Mouse (Mus musculus) lung, postnatal 0 days (tissue): Measurements from ENCODE around the gene Svip.

Source experiments
- CTCF ChIP-seq: IDR thresholded peaks from 2 replicates; pipeline ENCODE4 v1.5.1; 2016; ENCODE audit warnings: antibody characterized with exemption, mild to moderate bottlenecking
- EP300 ChIP-seq: IDR thresholded peaks from 2 replicates; pipeline ENCODE4 v1.6.1; 2016; ENCODE audit warnings: antibody characterized with exemption, mild to moderate bottlenecking, control low read depth

DNA sequence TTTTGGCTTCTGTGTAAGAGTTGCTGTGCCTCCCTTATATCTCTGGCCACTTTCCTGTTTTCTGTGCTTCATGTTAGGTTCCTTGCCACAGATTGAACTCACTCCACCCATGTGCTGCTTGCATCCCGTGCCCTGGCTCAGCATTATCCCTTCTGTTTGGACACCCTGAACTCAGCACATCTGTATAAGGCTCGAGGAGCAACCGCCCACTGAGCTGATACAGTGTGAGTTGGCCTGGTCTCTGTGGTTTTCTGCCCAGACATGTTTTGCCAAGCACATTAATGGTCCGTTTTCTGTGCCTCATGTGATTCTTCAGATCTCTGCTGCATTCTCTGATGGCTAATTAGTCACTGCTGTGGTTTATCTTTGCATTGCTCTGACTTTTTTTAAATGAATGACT, 38.2 kb downstream of the Svip start:
- TF ChIP-seq CTCF (no peak), EP300 (no peak)
